Mouse (Mus musculus) embryonic facial prominence, embryonic 15.5 days (tissue): ENCODE data around the gene Pacsin3. TPM values are rescaled to one million over a fixed set of nuclear protein-coding genes. Genes with fewer than 3 reads are reported as not detected.

Experiments
- ATAC-seq: fragments of 200-750 bp; cut with Nextera tagmentation; 2 replicates; pipeline ENCODE4 v1.8.0; 2017; ENCODE audit warnings: low read depth, moderate TSS enrichment; ENCODE audit not compliant: insufficient number of reproducible peaks, low FRiP score, low TSS enrichment
- H3K27ac ChIP-seq: fragments of 300-500 bp; sonication (generic); replicated peaks from 2 replicates; pipeline ENCODE4 v1.5.1; 2015; ENCODE audit warnings: mild to moderate bottlenecking, inconsistent platforms
- H3K27me3 ChIP-seq: fragments of 300-500 bp; sonication (generic); 2 replicates; pipeline ENCODE4 v1.6.1; 2015; ENCODE audit warnings: inconsistent platforms
- H3K36me3 ChIP-seq: fragments of 300-500 bp; sonication (generic); 2 replicates; pipeline ENCODE4 v1.6.1; 2015; ENCODE audit warnings: mild to moderate bottlenecking, inconsistent platforms
- H3K4me1 ChIP-seq: fragments of 300-500 bp; sonication (generic); 2 replicates; pipeline ENCODE4 v1.6.1; 2015; ENCODE audit warnings: inconsistent platforms
- H3K4me2 ChIP-seq: fragments of 300-500 bp; sonication (generic); replicated peaks from 2 replicates; pipeline ENCODE4 v1.6.1; 2015; ENCODE audit warnings: mild to moderate bottlenecking, inconsistent platforms
- H3K4me3 ChIP-seq: fragments of 300-500 bp; sonication (generic); replicated peaks from 2 replicates; pipeline ENCODE4 v1.5.1; 2015; ENCODE audit warnings: mild to moderate bottlenecking, inconsistent platforms
- H3K9ac ChIP-seq: fragments of 300-500 bp; sonication (generic); 2 replicates; pipeline ENCODE4 v1.6.1; 2015; ENCODE audit warnings: inconsistent platforms
- H3K9me3 ChIP-seq: fragments of 300-500 bp; sonication (generic); replicated peaks from 2 replicates; pipeline ENCODE4 v1.6.1; 2016; ENCODE audit warnings: inconsistent platforms
- WGBS: fragments of 180-500 bp; shearing (Covaris S2); methylation state at CpG from one replicate; pipeline ENCODE4 v1.1.7; 2015; 5-methylcytosine and 5-hydroxymethylcytosine counted together
- polyA plus RNA-seq: library from polyadenylated mRNA; unstranded; fragments of >200 nt; fragmentation: Nextera tagmentation; extraction: Ambion mirVana; gene quantifications from 2 replicates; pipeline ENCODE4 v1.2.1, GENCODE M21; 2015

Gene Pacsin3
- polyA plus RNA-seq, 1 experiment from 2014 or later = 55.1 TPM

DNA sequence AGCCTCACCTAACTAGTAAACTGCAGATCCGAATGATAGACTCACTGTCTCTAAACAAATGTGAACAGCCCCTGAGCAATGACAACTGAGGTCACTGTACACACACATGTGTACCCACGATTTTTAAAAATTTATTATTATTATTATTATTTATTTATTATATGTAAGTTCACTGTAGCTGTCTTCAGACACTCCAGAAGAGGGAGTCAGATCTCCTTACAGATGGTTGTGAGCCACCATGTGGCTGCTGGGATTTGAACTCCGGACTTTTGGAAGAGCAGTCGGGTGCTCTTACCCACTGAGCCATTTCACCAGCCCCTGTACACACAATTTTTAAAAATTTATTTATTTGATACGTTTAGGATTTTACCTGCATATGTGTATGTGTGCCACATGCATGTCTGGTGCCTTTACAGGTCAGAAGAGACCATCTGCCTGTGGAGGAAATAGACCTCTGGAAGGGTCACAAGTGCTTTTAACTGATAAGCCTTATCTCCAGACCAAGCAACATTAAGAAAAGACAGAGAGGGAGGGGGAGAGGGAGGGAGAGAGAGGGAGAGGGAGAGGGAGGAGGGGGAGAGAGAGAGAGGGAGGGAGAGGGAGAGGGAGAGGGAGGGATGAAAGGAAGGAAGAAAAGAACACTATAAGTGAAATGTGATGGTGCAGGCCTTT lies 11.1 kb upstream of the Pacsin3 start:
- no peak overlapping the region for H3K27ac ChIP-seq
- no peaks in the 10 kb centered on the region for H3K27me3 ChIP-seq
- no peak overlapping the region for H3K4me2 ChIP-seq
- no peaks in the 10 kb centered on the region for H3K4me1 ChIP-seq
- no peak overlapping the region for H3K4me3 ChIP-seq
- H3K9me3 ChIP-seq = no peaks in the 10 kb centered on the region
- no peak for ATAC-seq
- 78% methylated on average over 5 of the region's 5 CpGs for WGBS
- H3K36me3 ChIP-seq = no peaks in the 10 kb centered on the region
- H3K9ac ChIP-seq = no peak overlapping the region

DNA sequence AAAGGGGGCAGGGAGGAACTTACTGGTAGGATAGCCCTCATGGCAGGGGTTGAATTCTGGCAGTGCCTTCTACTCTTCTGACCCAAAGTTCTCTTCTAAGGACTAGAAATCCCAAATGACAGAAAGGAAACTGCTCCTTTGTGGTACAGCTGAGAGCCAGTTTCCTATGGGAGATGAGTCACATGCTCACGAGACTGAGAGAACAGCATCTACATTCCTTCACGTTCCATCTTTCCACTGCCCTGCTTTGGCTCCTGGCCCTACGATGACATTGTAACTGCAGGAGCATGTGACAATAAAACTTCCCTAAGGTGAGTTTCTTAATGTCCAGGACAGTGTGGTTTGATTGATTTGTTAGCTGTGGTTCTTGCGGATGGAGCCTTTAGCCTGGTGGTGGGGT lies 7.4 kb upstream of the Pacsin3 start:
- 83% methylated on average over 4 of the region's 4 CpGs for WGBS
- Histone ChIP-seq H3K36me3 (no peaks in the 10 kb centered on the region), H3K9me3 (no peaks in the 10 kb centered on the region), H3K4me2 (no peak overlapping the region), H3K27me3 (no peaks in the 10 kb centered on the region), H3K27ac (no peak overlapping the region), H3K4me3 (no peak overlapping the region), H3K9ac (no peak overlapping the region), H3K4me1 (no peaks in the 10 kb centered on the region)
- no peak for ATAC-seq

DNA sequence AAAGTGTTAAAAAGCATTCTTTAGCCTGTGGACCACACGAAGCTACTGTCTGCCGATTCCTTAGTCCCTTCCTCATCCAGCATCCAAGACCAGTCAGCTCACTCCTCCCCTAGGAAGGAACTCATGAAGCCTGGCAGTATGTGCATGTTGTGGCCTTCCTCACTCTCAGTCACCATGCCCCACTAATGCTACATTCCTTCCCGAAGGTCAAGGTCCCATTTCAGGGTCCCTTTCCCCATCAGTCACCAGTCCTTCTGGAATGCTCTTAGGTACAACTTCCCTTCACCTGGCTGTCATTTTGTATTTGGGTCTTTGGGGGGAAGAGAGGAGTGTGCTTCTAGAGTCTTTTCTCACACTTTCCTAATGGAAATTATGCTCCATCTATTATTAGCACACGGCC lies 3.8 kb upstream of the Pacsin3 start:
- no peak for ATAC-seq
- 67% methylated on average over 4 of the region's 4 CpGs for WGBS

DNA sequence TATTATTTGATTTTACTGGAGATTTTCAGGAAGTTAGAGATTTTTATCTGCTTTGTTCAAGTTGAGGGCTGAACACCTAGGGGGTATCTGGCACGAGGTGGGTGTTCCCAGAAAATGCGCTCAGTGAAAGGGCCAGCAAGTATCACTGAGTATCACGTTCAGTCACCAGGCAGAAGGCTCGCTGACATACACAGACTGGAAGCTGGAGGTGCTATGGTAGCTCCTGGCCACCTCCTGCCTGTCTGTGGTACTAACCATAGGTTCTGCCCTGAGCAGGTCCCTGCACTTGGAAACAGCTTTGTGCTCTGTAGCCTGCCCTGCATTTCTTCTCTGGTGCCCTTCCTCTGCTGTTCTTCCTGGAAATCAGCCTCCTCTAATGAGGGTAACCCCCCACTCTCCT lies 3.2 kb upstream of the Pacsin3 start:
- 34% methylated on average over 4 of the region's 4 CpGs for WGBS
- no peak for ATAC-seq
- Histone ChIP-seq H3K27ac (no peak overlapping the region), H3K4me2 (no peak overlapping the region), H3K4me3 (no peak overlapping the region), H3K9me3 (no peaks in the 10 kb centered on the region), H3K27me3 (0 out of 2 replicates have a peak, but pooled peaks cover 12% of the 10 kb centered on the region), H3K9ac (no peak overlapping the region), H3K36me3 (no peaks in the 10 kb centered on the region), H3K4me1 (peaks cover 22% of the 10 kb centered on the region)

More for the DNA sequence above, 3.8 kb upstream of the Pacsin3 start:
- H3K4me2 ChIP-seq = no peak overlapping the region
- no peaks in the 10 kb centered on the region for H3K9me3 ChIP-seq
- H3K4me1 ChIP-seq = peaks cover 18% of the 10 kb centered on the region
- no peak overlapping the region for H3K27ac ChIP-seq
- no peak overlapping the region for H3K4me3 ChIP-seq
- 0 out of 2 replicates have a peak, but pooled peaks cover 12% of the 10 kb centered on the region for H3K27me3 ChIP-seq
- H3K36me3 ChIP-seq = no peaks in the 10 kb centered on the region
- H3K9ac ChIP-seq = no peak overlapping the region

DNA sequence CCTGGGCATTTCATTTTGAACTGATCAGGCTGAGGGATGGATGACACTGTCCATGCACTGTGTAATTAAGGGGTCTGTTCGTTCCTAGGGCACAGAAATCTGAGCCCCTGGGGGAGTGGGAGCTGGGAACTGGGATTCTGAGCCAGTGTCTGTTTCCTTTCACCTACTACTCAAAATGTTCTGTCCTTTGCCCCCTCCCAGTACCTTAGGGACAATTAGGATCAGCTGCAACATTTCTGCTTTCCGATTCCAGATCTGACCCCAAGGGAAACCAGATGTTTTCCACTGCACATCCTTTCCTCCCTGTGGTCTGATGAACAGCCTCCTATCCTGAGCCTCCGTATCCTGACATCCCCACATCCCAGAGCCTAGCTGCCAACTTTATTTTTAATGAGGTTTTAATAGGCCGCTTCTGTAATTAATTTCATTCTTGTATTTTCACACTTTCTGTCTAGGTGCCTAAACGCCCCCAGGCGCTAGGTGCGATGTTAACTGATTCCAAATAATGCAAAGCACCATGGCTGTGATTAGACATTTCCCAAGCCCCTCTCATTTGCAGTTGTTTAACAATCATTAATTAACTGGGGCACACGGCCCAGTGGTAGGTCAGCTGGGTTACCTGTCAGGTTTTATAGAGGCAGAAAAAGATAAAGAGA lies 901 bp upstream of the Pacsin3 start:
- H3K4me2 ChIP-seq = peak overlapping the region; percentile 93
- peaks cover 33% of the 10 kb centered on the region for H3K4me1 ChIP-seq
- 19% methylated on average over 8 of the region's 8 CpGs for WGBS
- H3K4me3 ChIP-seq = peak overlapping the region; percentile 73; the same call in 1 of the 2 replicates
- no peak overlapping the region for H3K9ac ChIP-seq
- no peak for ATAC-seq
- 0 out of 2 replicates have a peak, but pooled peaks cover 12% of the 10 kb centered on the region for H3K27me3 ChIP-seq
- no peak overlapping the region for H3K27ac ChIP-seq
- no peaks in the 10 kb centered on the region for H3K9me3 ChIP-seq
- H3K36me3 ChIP-seq = no peaks in the 10 kb centered on the region

DNA sequence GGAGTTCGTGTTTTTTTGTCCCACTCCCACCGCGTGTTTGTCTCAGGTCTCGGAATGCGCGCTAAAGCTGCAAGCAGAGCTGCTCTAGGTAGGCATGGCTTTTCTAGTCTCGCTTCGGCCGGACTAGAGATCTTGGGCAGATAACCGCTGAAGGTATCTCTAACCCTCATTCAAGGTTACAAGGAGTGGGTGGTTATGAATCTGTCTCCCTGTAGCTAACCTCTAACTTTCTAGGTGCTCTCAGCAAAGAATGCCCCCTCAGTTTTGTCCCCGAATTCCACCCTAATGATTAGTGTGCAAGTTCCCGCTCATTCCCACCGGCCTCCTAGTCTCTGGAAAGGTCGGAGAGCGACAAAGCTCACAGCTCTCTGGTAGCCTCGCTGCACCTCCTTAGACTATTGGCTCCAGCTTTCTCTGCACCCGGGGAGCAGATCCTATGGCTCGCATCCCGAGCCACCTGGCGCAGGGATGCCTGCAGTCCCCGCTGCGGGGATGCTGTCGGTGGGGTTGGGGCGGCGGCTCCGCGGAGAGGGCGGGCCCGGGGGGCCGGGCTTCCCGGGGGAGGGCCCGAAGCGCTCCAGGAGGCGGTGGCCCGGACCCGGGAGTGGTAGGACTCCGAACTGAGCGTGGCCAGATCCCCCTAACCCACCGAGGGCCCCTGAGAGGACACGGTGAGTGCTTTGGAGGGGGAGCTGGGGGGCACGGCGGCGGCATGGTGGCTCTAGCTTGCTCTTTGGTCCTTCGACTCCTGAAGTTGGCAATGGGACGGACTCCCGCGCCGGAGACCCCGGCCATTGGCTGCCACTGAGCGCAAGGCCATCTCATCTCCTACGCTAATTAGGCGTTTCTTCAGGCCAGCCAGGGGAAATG lies 737 bp downstream of the Pacsin3 start:
- peak overlapping the region; percentile 33 for H3K9ac ChIP-seq
- no peaks in the 10 kb centered on the region for H3K9me3 ChIP-seq
- H3K4me3 ChIP-seq = peak overlapping the region; percentile 73
- under 1% methylated on average over 52 of the region's 52 CpGs for WGBS
- peak overlapping the region; percentile 93 for H3K4me2 ChIP-seq
- peak overlapping the region; percentile 85 for H3K27ac ChIP-seq
- H3K27me3 ChIP-seq = 0 out of 2 replicates have a peak, but pooled peaks cover 12% of the 10 kb centered on the region
- H3K4me1 ChIP-seq = peaks cover 33% of the 10 kb centered on the region
- peaks cover 8% of the 10 kb centered on the region; the same call in 1 of the 2 replicates for H3K36me3 ChIP-seq
- peak; percentile 78 for ATAC-seq

DNA sequence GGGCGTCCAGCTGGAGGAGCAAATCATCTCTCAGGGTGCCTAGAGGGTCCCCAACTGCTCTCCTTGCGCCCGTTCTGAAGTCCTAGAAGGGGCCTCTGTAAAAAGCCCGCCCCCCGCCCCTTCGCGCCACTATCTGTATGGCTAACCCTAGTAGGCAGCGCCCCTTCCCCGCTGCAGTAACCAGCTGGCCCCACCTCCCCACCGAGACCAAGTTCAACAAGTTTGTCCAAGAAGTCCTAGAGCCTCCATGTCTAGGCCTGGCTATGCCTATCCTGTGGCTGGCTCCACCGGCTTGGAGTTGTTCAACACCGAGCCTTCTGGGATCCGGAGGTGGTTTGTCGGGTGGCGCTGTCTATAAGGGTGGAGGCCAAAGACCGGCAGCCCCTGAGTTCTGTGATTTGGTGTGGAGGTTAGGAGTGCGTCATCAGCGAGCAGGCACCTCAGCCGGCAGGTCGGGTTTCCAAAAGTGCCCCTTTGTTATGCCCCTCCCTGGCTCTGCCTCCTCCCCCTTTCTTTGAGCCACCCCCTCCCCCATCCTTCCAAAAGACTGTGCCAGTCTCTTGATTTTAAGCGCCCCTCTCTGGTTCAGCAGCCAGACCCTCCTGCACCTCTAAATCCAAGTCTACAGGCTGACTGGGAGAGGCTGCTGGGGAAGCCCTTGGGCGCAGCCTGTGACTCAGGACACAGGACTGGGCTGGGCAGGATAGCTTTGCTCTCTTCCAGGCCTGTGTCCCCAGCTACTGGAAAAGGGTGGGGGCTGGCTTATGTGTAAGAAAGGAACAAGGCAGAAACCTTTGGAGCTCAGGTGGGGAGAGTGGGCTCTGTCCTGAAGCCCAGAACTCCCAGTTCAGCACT lies 1.6 kb downstream of the Pacsin3 start:
- 2% methylated on average over 22 of the region's 22 CpGs for WGBS
- peak; percentile 79 for ATAC-seq
- H3K4me3 ChIP-seq = peak overlapping the region; percentile 73
- H3K27ac ChIP-seq = peak overlapping the region; percentile 85
- peaks cover 33% of the 10 kb centered on the region for H3K4me1 ChIP-seq
- peak overlapping the region; percentile 33 for H3K9ac ChIP-seq
- H3K9me3 ChIP-seq = no peaks in the 10 kb centered on the region
- H3K36me3 ChIP-seq = peaks cover 13% of the 10 kb centered on the region
- H3K27me3 ChIP-seq = 0 out of 2 replicates have a peak, but pooled peaks cover 12% of the 10 kb centered on the region
- peak overlapping the region; percentile 93 for H3K4me2 ChIP-seq

DNA sequence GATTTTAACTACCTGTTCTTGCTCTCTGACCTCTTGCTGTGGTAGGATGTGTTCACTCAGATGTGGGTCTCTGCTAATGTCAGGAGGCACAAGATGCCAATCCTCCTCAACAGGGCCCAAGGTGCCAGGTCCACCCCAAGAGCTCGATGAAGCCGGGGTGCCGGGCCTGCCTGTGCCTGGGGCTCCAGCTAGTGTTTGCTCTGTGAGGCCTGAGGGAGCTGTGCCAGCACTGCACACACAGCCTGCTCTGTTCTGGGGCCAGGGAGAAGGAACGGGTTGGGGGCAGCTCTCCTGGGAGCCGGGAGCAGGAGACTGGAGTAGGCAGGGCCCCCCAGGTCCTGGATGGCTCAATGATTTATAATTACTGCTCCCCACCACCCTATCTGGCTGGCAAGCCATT lies 2.3 kb downstream of the Pacsin3 start:
- Histone ChIP-seq H3K4me3 (peak overlapping the region; percentile 73), H3K9me3 (no peaks in the 10 kb centered on the region), H3K36me3 (peaks cover 20% of the 10 kb centered on the region), H3K4me2 (peak overlapping the region; percentile 93), H3K9ac (peak overlapping the region; percentile 33), H3K4me1 (peaks cover 33% of the 10 kb centered on the region), H3K27me3 (0 out of 2 replicates have a peak, but pooled peaks cover 12% of the 10 kb centered on the region), H3K27ac (peak overlapping the region; percentile 85)
- 34% methylated on average over 5 of the region's 5 CpGs for WGBS
- ATAC-seq = no peak

DNA sequence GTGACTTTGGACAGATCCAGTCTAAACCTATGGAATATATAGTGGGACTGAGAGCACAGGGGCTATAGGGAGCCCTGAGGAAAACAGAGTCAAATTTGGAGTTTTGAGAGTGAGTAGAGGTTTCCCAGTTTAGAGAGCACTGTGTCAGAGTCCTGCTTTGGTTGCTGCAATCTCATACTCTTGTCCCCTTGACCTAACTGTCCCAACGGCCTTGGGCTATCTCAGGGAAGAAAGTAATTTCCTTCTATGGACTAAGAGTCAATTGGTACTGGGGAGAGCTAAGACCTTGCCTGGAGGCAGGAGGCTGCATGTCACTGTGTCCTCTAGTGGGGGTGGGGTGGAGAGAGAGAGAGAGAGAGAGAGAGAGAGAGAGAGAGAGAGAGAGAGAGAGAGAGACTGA lies 3.1 kb downstream of the Pacsin3 start:
- H3K36me3 ChIP-seq = peaks cover 27% of the 10 kb centered on the region
- peaks cover 33% of the 10 kb centered on the region for H3K4me1 ChIP-seq
- no peaks in the 10 kb centered on the region for H3K9me3 ChIP-seq
- H3K27ac ChIP-seq = no peak overlapping the region
- H3K27me3 ChIP-seq = 0 out of 2 replicates have a peak, but pooled peaks cover 12% of the 10 kb centered on the region
- H3K4me2 ChIP-seq = peak overlapping the region; percentile 93; the same call in 1 of the 2 replicates
- no peak overlapping the region for H3K9ac ChIP-seq
- WGBS = 38% methylated on average over 1 of the region's 1 CpGs
- ATAC-seq = no peak
- no peak overlapping the region; the same call in 1 of the 2 replicates for H3K4me3 ChIP-seq

DNA sequence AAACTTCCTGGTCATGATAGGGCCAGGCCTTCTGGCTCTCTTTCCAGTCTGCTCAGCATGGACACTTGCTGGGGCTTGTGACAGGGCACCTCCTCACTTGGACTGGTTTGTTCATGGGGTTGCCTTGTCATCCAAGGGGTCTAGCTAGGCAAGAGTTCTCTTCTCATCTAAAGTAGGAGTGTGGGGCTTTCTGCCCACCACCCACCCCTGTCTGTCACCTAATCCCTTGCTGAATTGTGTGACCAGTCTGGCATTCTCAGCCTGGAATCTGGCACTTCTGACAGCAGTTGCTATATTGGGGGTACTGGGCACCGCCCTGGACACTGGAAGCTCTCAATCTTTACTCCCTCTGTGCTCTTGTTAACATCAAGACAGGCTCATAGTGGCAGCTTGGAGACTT lies 3.7 kb downstream of the Pacsin3 start:
- Histone ChIP-seq H3K4me1 (peaks cover 40% of the 10 kb centered on the region), H3K36me3 (peaks cover 27% of the 10 kb centered on the region), H3K4me3 (no peak overlapping the region), H3K27me3 (0 out of 2 replicates have a peak, but pooled peaks cover 10% of the 10 kb centered on the region), H3K27ac (no peak overlapping the region), H3K9ac (no peak overlapping the region), H3K9me3 (no peaks in the 10 kb centered on the region), H3K4me2 (no peak overlapping the region)
- WGBS = 92% methylated on average over 1 of the region's 1 CpGs
- ATAC-seq = no peak
